Mouse (Mus musculus): Measurements from ENCODE around the gene Sdhd. TPM values are rescaled to one million over a fixed set of nuclear protein-coding genes. Genes with fewer than 3 reads are reported as not detected.

Sdhd gene
- total RNA-seq, 4 experiments from 2014 or later = 108 to 126 (median 114) TPM

DNA sequence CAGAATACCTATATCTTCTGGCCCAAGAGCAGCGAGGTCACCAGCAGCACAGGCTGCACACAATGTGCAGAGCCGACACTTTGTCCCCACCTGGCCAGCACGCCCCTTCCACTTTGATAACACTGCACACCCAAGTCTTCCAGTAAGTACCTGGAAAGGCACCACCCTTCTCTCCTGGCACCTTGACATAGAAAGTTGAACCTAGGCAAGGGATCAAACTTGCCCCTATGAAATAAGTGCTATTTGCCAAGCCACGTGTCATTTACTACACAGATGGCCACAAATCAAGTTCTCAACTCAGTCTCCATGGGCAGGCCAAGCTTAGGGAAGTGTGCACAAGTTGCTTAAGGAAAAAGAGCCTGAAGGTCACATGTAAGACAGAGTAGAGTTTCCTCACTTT, 16.7 kb downstream of the Sdhd start:
- DNase-seq (ENCODE audit: low spot score in 2 of 2) = no peak

DNA sequence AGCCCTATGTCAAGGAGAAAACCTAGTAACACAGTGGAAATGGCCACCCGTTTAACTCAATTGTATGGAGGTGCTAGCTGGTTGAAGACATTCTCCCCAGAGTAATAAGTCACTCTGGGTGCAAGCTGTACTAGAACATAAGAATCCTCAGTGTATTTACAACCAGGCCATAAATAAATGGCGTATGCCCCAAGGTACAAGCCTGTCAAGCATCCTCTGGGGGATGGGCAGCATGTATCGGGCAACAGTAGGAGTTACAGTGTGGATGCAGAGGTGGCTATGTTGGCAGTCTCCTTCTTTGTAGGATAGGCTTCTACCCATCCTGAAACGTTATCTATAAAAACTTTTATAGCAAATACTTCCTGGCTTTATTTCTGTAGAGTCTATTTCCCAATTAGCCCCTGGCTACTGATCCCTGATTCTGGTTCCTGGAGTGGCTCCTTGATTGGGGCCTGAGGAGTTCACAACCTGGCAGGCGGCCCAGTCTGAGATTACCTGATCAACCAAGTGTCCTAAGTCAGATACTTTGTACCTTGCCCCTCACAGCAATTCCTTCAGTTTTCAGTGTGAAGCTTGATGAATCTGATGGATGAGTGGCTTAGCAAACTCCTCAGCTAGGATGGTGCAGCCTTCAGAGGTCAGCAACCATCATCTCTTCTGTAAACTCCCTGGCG, 18.3 kb downstream of the Sdhd start:
- DNase-seq (ENCODE audit: low spot score in 2 of 2) = no peak

DNA sequence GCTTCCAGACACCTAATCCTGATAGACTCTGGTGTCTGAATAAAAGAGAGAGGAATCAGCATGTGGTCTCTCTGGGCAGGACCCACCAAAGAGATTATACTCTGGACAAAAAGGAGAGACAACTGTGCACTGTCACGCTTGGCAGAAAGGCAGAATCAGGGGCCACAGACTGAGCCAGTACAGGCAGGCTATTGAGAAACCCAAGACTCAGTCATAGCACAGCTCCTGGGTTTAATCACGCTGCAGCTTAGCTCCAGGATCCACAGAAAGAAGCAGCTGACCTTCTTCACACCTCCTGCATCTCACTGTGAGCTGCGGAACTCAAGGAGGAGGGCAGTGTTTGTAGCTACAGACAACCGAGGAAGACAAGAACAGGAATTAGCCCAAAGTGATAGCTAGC, 23.2 kb downstream of the Sdhd start:
- DNase-seq (ENCODE audit: low spot score in 2 of 2) = no peak

GRCm38 (mm10) chr9:50569599-50570525, 33.8 kb downstream of the Sdhd start:
- no peak for DNase-seq (ENCODE audit: low spot score in 2 of 2)

DNA sequence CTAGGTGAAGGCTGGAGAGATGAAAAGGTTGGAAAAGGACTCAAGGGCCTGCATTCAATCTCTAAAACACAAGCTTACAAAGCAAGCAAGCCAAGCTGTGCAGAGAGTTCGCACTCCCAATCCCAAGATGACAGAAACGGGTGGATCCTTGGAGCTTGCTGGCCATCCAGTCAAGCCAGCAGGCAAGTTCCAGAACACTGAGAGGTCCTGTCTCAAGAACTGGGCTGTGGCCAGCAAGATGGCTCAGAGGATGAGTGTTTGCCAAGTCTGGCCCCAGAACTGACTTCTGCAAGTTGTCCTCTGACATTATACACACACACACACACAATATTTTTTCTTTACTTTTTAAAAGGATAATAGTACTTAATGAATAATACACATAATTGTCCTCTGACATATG, 35.7 kb downstream of the Sdhd start:
- no peak for DNase-seq (ENCODE audit: low spot score in 2 of 2)

DNA sequence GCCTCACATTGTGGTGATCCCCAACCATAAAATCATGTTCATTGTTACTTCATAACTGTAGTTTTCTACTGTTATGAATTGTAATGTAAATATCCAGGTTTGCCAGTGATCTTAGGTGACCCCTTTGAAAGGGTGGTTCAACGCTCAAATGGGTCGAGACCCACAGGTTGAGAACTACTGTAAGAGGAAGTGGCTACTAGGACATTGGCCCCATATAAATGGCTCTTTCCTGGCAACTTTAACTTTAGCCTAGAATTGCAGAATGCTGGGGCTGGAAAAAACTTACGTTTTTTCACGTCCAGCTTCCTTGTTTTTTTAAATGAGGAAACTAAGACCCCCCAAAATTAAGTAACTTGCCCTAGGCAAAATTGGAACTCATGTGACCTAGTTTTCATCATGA, 36.2 kb downstream of the Sdhd start:
- no peak for DNase-seq (ENCODE audit: low spot score in 2 of 2)

DNA sequence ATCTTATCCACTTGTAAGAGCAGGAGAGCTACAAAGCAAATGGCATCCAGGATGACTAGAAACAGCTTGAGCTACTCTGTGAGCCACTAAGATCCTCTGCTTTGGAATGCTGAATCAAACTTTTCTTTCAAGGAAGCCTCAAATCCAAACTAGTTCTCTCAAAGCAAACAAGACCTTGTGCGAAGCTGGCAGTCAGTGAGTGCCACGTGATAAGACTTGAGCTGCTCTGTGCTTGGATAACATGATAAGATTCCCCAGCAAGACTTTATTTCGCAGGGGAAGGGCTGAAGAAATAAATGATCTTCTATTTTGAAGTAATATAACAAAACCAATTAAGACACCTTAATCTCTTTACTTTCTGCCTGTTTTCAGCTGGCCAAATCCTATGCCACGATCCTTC, 37.7 kb downstream of the Sdhd start:
- DNase-seq (ENCODE audit: low spot score in 2 of 2) = no peak

- no peak for DNase-seq (ENCODE audit: low spot score in 2 of 2)
Observed at GRCm38 (mm10) chr9:50565173-50565572, 38.4 kb downstream of the Sdhd start.

DNA sequence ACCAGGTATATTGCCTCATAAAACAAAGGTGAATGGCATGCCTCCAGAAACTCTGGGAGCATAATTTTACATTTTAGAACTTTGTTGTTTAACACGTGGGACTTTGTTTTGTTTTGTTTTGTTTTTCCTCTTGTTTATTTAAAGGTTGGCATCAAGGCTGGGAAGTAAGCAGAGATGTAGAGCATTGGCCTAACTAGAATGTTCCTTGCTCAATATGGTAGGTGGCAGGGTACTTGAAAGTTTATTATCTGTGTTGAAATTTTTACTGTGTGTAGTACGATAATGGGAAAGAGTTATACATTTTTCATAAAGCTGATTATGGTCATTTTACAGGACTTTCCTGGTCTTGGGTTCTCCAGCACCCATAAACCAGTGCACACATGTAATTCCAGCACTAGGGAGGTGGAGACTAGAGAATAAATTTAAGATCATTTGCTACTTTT, 41.7 kb downstream of the Sdhd start:
- no peak for DNase-seq (ENCODE audit: low spot score in 2 of 2)

GRCm38 (mm10) chr9:50561145-50561917, 42.3 kb downstream of the Sdhd start, which contains the start of gene Tex12:
TSS of gene Tex12 (minus strand) at chr9:50561325.
- DNase-seq (ENCODE audit: low spot score in 2 of 2) = no peak

GRCm38 (mm10) chr9:50555094-50555446, 48.5 kb downstream of the Sdhd start, which contains the start of gene Bco2:
TSS of gene Bco2 (minus strand) at chr9:50555181.
- no peak for DNase-seq (ENCODE audit: low spot score in 2 of 2)

DNA sequence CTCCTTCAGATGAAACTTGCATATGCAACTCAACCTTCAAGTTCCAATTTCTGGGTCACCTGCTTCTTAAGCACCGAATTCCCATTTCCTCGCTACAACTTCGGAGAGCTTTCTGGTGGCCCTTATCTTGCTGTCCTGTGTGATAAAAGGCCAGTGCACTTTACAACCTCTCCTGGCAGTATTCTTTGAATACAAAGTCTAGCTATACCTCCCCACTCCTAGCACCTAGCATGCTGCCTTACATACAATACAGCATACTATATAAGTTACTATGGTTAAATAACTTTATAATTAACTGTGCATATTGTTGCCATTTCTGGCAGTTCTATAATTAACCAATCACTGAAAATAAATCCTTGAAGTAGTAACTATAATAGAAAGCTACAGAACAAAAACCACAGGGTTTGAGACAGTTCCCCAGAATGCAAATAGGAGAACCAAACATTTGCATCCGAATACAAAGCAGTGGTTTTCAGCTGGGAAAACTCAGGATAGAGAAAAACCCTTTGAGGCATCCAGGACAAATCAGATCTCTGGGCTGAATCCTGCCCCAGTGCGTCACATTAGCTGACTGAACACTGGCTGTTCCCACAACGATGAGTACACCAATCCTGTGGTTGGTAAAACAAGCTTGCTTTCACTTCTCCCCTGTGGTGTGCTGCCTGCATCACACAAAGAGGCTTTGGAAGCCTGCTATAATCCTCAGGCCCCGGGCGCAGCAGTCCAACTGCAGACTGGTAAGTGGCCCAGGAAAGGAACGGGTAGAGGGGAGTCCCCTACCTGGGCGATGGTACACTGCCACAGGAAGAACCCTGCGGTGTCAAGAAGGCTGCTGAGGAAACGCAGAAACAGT, 49.1 kb downstream of the Sdhd start, which contains the start of gene Il18:
Gene Il18, plus strand, starts transcription at position 587 of the 853 bp plus-strand sequence.
- DNase-seq (ENCODE audit: low spot score in 2 of 2) = peak; percentile 77 to 86

GRCm38 (mm10) chr9:50553547-50553946, 50.1 kb downstream of the Sdhd start:
- no peak for DNase-seq (ENCODE audit: low spot score in 2 of 2)

DNA sequence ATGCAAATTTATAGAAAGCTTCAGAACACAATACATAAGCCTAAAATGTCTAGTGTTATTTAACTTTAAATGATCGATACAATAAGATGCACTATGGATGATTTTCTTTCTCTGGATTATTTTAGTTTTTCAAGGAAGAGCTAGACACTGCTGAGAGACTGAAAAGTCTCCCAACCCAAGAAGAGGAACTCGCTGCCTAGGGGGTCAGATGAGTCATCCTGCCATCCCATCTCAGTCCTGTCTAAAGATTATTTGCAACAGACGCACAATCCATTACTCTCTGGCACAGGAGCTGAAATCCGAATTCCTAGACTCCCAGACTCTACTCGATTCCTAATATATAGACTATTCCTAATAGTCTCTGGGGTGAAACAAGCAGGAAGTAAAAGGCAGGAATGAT, 51.4 kb downstream of the Sdhd start:
- no peak for DNase-seq (ENCODE audit: low spot score in 2 of 2)

DNA sequence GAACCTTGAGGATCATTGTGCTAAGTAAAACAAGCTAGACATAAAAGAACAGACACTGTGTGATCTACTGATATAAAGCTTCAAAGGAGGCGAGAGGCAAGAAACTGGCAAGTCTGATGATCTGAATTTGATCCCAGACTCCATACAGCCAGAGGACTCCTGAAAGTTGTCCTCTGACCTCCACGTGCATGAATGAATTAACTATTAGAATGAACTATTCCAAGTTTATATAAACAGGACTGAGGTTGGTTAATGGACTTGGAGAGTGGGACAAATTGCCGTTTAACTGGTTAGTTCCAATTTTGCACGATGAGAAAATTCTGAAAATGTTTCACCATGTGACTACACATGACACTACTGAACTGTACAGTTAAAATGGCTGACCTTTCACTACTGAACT, 54.7 kb downstream of the Sdhd start:
- DNase-seq (ENCODE audit: low spot score in 2 of 2) = no peak

- no peak for DNase-seq (ENCODE audit: low spot score in 2 of 2)
Observed at GRCm38 (mm10) chr9:50547859-50548478, 55.6 kb downstream of the Sdhd start.

All from layer of hippocampus, adult 8-10 months (tissue).